Mouse (Mus musculus): Measurements from ENCODE around the gene Nipsnap2. TPM values are rescaled to one million over a fixed set of nuclear protein-coding genes. Genes with fewer than 3 reads are reported as not detected.

Gene Nipsnap2
- polyA plus RNA-seq, 1 experiment from 2014 or later: 140 TPM

Other genes starting within 250 kb of the Nipsnap2 start
- gene Sfswap, start 223.8 kb upstream of the Nipsnap2 start, polyA plus RNA-seq (2016; fragmentation: Nextera tagmentation; extraction: Ambion mirVana): 27.7 and 40.3 TPM in 2 replicates
- 0.71 and 1.3 TPM in 2 replicates for gene Mmp17, start 140.9 kb upstream of the Nipsnap2 start, polyA plus RNA-seq (2016; fragmentation: Nextera tagmentation; extraction: Ambion mirVana)
- gene Zfp11, start 55.0 kb upstream of the Nipsnap2 start, polyA plus RNA-seq (2016; fragmentation: Nextera tagmentation; extraction: Ambion mirVana): 5.0 and 5.2 TPM in 2 replicates
- not detected in 2 replicates for gene Sept14, start 16.6 kb upstream of the Nipsnap2 start, polyA plus RNA-seq (2016; fragmentation: Nextera tagmentation; extraction: Ambion mirVana)
- gene Mrps17, start 9.6 kb upstream of the Nipsnap2 start, polyA plus RNA-seq (2016; fragmentation: Nextera tagmentation; extraction: Ambion mirVana): 162 and 176 TPM in 2 replicates
- gene Psph, start 62.4 kb downstream of the Nipsnap2 start, polyA plus RNA-seq (2016; fragmentation: Nextera tagmentation; extraction: Ambion mirVana): 36.3 and 55.4 TPM in 2 replicates
- gene Sumf2, start 121.9 kb downstream of the Nipsnap2 start, polyA plus RNA-seq (2016; fragmentation: Nextera tagmentation; extraction: Ambion mirVana): 38.9 and 47.7 TPM in 2 replicates
- gene Chchd2, start 162.4 kb downstream of the Nipsnap2 start, polyA plus RNA-seq (2016; fragmentation: Nextera tagmentation; extraction: Ambion mirVana): 962 and 1,044 TPM in 2 replicates
- gene Zbed5, start 170.7 kb downstream of the Nipsnap2 start, polyA plus RNA-seq (2016; fragmentation: Nextera tagmentation; extraction: Ambion mirVana): 4.2 and 5.4 TPM in 2 replicates
- 0.48 and 0.53 TPM in 2 replicates for gene Phkg1, start 173.5 kb downstream of the Nipsnap2 start, polyA plus RNA-seq (2016; fragmentation: Nextera tagmentation; extraction: Ambion mirVana)
- 1.8 and 2.4 TPM in 2 replicates for gene Nupr1l, start 183.5 kb downstream of the Nipsnap2 start, polyA plus RNA-seq (2016; fragmentation: Nextera tagmentation; extraction: Ambion mirVana)
- gene Vkorc1l1, start 216.9 kb downstream of the Nipsnap2 start, polyA plus RNA-seq (2016; fragmentation: Nextera tagmentation; extraction: Ambion mirVana): 18.3 and 25.8 TPM in 2 replicates

Measured in heart, embryonic 10.5 days (tissue).